Mouse (Mus musculus): ENCODE results near the gene Bahd1. TPM values are rescaled to one million over a fixed set of nuclear protein-coding genes. Genes with fewer than 3 reads are reported as not detected.
A peak's percentile ranks its signal among the peaks of the same experiment; 100 is the strongest.

Gene Bahd1
- polyA plus RNA-seq, 1 experiment: 22.5 TPM

- no peak for TF ChIP-seq POLR2A (IDR thresholded peaks at IDR 0.05; ENCODE audit: extremely low read depth, insufficient read depth, low read length)
- TF ChIP-seq CTCF (IDR thresholded peaks at IDR 0.05; ENCODE audit: extremely low read depth, insufficient read depth, low read length): no peak
- peak overlapping the region; percentile 40 for H3K4me3 ChIP-seq (ENCODE audit: insufficient read depth, low read length)
- no peak overlapping the region for H3K27ac ChIP-seq (ENCODE audit: insufficient read depth, low read length)
- H3K4me1 ChIP-seq (ENCODE audit: control insufficient read depth, insufficient read depth, low read length): peaks cover 4% of the 10 kb centered on the region; the same call in 1 of the 2 replicates
These were observed 25.8 kb downstream of the Bahd1 start for GRCm38 (mm10) chr2:118925952-118926351.

- TF ChIP-seq POLR2A (IDR thresholded peaks at IDR 0.05; ENCODE audit: extremely low read depth, insufficient read depth, low read length): no peak
- TF ChIP-seq CTCF (IDR thresholded peaks at IDR 0.05; ENCODE audit: extremely low read depth, insufficient read depth, low read length): no peak
- H3K27ac ChIP-seq (ENCODE audit: insufficient read depth, low read length): no peak within 1 kb of the TSS
- peaks cover 4% of the 10 kb centered on the region; the same call in 1 of the 2 replicates for H3K4me1 ChIP-seq (ENCODE audit: control insufficient read depth, insufficient read depth, low read length)
- peak within 1 kb of the TSS; percentile 40 for H3K4me3 ChIP-seq (ENCODE audit: insufficient read depth, low read length)
These were observed 26.3 kb downstream of the Bahd1 start, which contains the start of gene Chst14 for GRCm38 (mm10) chr2:118926361-118926997. Chst14 (plus strand) TSS chr2:118926496.

- TF ChIP-seq POLR2A (IDR thresholded peaks at IDR 0.05; ENCODE audit: extremely low read depth, insufficient read depth, low read length) (no peak), CTCF (IDR thresholded peaks at IDR 0.05; ENCODE audit: extremely low read depth, insufficient read depth, low read length) (no peak)
- peak overlapping the region; percentile 40 for H3K4me3 ChIP-seq (ENCODE audit: insufficient read depth, low read length)
- no peak overlapping the region for H3K27ac ChIP-seq (ENCODE audit: insufficient read depth, low read length)
- H3K4me1 ChIP-seq (ENCODE audit: control insufficient read depth, insufficient read depth, low read length): peaks cover 4% of the 10 kb centered on the region; the same call in 1 of the 2 replicates
These were observed 27.0 kb downstream of the Bahd1 start for GRCm38 (mm10) chr2:118926998-118927739.

- Histone ChIP-seq H3K27ac (ENCODE audit: insufficient read depth, low read length) (no peak overlapping the region), H3K4me1 (ENCODE audit: control insufficient read depth, insufficient read depth, low read length) (no peaks in the 10 kb centered on the region), H3K4me3 (ENCODE audit: insufficient read depth, low read length) (no peak overlapping the region)
- TF ChIP-seq POLR2A (IDR thresholded peaks at IDR 0.05; ENCODE audit: extremely low read depth, insufficient read depth, low read length): no peak
- no peak for TF ChIP-seq CTCF (IDR thresholded peaks at IDR 0.05; ENCODE audit: extremely low read depth, insufficient read depth, low read length)
These were observed 41.2 kb downstream of the Bahd1 start for GRCm38 (mm10) chr2:118941341-118941740.

- no peaks in the 10 kb centered on the region for H3K4me1 ChIP-seq (ENCODE audit: control insufficient read depth, insufficient read depth, low read length)
- no peak for TF ChIP-seq CTCF (IDR thresholded peaks at IDR 0.05; ENCODE audit: extremely low read depth, insufficient read depth, low read length)
- TF ChIP-seq POLR2A (IDR thresholded peaks at IDR 0.05; ENCODE audit: extremely low read depth, insufficient read depth, low read length): no peak
- H3K4me3 ChIP-seq (ENCODE audit: insufficient read depth, low read length): no peak overlapping the region
- no peak overlapping the region for H3K27ac ChIP-seq (ENCODE audit: insufficient read depth, low read length)
These were observed 43.1 kb downstream of the Bahd1 start for GRCm38 (mm10) chr2:118943232-118943631.

- Histone ChIP-seq H3K4me1 (ENCODE audit: control insufficient read depth, insufficient read depth, low read length) (no peaks in the 10 kb centered on the region), H3K27ac (ENCODE audit: insufficient read depth, low read length) (no peak overlapping the region), H3K4me3 (ENCODE audit: insufficient read depth, low read length) (no peak overlapping the region)
- no peak for TF ChIP-seq CTCF (IDR thresholded peaks at IDR 0.05; ENCODE audit: extremely low read depth, insufficient read depth, low read length)
- no peak for TF ChIP-seq POLR2A (IDR thresholded peaks at IDR 0.05; ENCODE audit: extremely low read depth, insufficient read depth, low read length)
These were observed 48.6 kb downstream of the Bahd1 start for GRCm38 (mm10) chr2:118948818-118949217.

GRCm38 (mm10) chr2:118949699-118950098 lies 49.5 kb downstream of the Bahd1 start:
- Histone ChIP-seq H3K4me1 (ENCODE audit: control insufficient read depth, insufficient read depth, low read length) (no peaks in the 10 kb centered on the region), H3K27ac (ENCODE audit: insufficient read depth, low read length) (no peak overlapping the region), H3K4me3 (ENCODE audit: insufficient read depth, low read length) (no peak overlapping the region)
- TF ChIP-seq POLR2A (IDR thresholded peaks at IDR 0.05; ENCODE audit: extremely low read depth, insufficient read depth, low read length) (no peak), CTCF (IDR thresholded peaks at IDR 0.05; ENCODE audit: extremely low read depth, insufficient read depth, low read length) (no peak)

- H3K4me3 ChIP-seq (ENCODE audit: insufficient read depth, low read length): no peak overlapping the region
- TF ChIP-seq POLR2A (IDR thresholded peaks at IDR 0.05; ENCODE audit: extremely low read depth, insufficient read depth, low read length): no peak
- TF ChIP-seq CTCF (IDR thresholded peaks at IDR 0.05; ENCODE audit: extremely low read depth, insufficient read depth, low read length): no peak
- H3K4me1 ChIP-seq (ENCODE audit: control insufficient read depth, insufficient read depth, low read length): no peaks in the 10 kb centered on the region
- H3K27ac ChIP-seq (ENCODE audit: insufficient read depth, low read length): no peak overlapping the region
These were observed 56.3 kb downstream of the Bahd1 start for GRCm38 (mm10) chr2:118956497-118956896.

GRCm38 (mm10) chr2:118959644-118960043 lies 59.5 kb downstream of the Bahd1 start:
- Histone ChIP-seq H3K27ac (ENCODE audit: insufficient read depth, low read length) (no peak overlapping the region), H3K4me1 (ENCODE audit: control insufficient read depth, insufficient read depth, low read length) (no peaks in the 10 kb centered on the region), H3K4me3 (ENCODE audit: insufficient read depth, low read length) (no peak overlapping the region)
- TF ChIP-seq CTCF (IDR thresholded peaks at IDR 0.05; ENCODE audit: extremely low read depth, insufficient read depth, low read length) (no peak), POLR2A (IDR thresholded peaks at IDR 0.05; ENCODE audit: extremely low read depth, insufficient read depth, low read length) (no peak)

GRCm38 (mm10) chr2:118960413-118960812 lies 60.2 kb downstream of the Bahd1 start:
- Histone ChIP-seq H3K4me3 (ENCODE audit: insufficient read depth, low read length) (no peak overlapping the region), H3K4me1 (ENCODE audit: control insufficient read depth, insufficient read depth, low read length) (no peaks in the 10 kb centered on the region), H3K27ac (ENCODE audit: insufficient read depth, low read length) (no peak overlapping the region)
- TF ChIP-seq CTCF (IDR thresholded peaks at IDR 0.05; ENCODE audit: extremely low read depth, insufficient read depth, low read length) (no peak), POLR2A (IDR thresholded peaks at IDR 0.05; ENCODE audit: extremely low read depth, insufficient read depth, low read length) (no peak)

All from cortical plate, adult 2 months (tissue).